Mouse (Mus musculus) cerebellum, adult 2 months (tissue): ENCODE data around the gene Gm47969.

Experiments
- CTCF ChIP-seq: fragments of 200-500 bp; IDR thresholded peaks from 2 replicates; pipeline ENCODE4 v1.5.1; 2011; ENCODE audit warnings: low read depth, mild to moderate bottlenecking, control low read depth, low read length, moderate library complexity, borderline replicate concordance; ENCODE audit not compliant: insufficient read depth
- POLR2A ChIP-seq: fragments of 200-500 bp; IDR thresholded peaks from 2 replicates; pipeline ENCODE4 v1.6.1; 2011; ENCODE audit warnings: low read length, control low read depth, borderline replicate concordance; ENCODE audit not compliant: insufficient read depth

GRCm38 (mm10) chr1:83031950-83032349 lies 12.8 kb upstream of the Gm47969 start:
- no peak for TF ChIP-seq POLR2A
- no peak for TF ChIP-seq CTCF
